Mouse (Mus musculus) heart, embryonic 15.5 days (tissue): ENCODE measurements around the gene Dld. TPM values are rescaled to one million over a fixed set of nuclear protein-coding genes. Genes with fewer than 3 reads are reported as not detected.

Source experiments
- ATAC-seq: fragments of 200-750 bp; cut with Nextera tagmentation; replicated peaks from 2 replicates; pipeline ENCODE4 v1.8.0; 2017; ENCODE audit warnings: low read depth, moderate TSS enrichment; ENCODE audit not compliant: insufficient number of reproducible peaks, insufficient read depth, low FRiP score
- H3K27ac ChIP-seq: fragments of 300-500 bp; sonication (generic); 2 replicates; pipeline ENCODE4 v1.5.1; 2015; ENCODE audit warnings: mild to moderate bottlenecking, inconsistent platforms
- H3K27me3 ChIP-seq: fragments of 300-500 bp; sonication (generic); 2 replicates; pipeline ENCODE4 v1.6.1; 2015; ENCODE audit warnings: inconsistent platforms
- H3K36me3 ChIP-seq: fragments of 300-500 bp; sonication (generic); 2 replicates; pipeline ENCODE4 v1.6.1; 2015; ENCODE audit warnings: mild to moderate bottlenecking, inconsistent platforms
- H3K4me1 ChIP-seq: fragments of 300-500 bp; sonication (generic); replicated peaks from 2 replicates; pipeline ENCODE4 v1.6.1; 2015; ENCODE audit warnings: inconsistent platforms
- H3K4me2 ChIP-seq: fragments of 300-500 bp; sonication (generic); 2 replicates; pipeline ENCODE4 v1.6.1; 2015; ENCODE audit warnings: inconsistent platforms, mild to moderate bottlenecking, moderate library complexity
- H3K4me3 ChIP-seq: fragments of 300-500 bp; sonication (generic); 2 replicates; pipeline ENCODE4 v1.5.1; 2015; ENCODE audit warnings: mild to moderate bottlenecking, inconsistent platforms
- H3K9ac ChIP-seq: fragments of 300-500 bp; sonication (generic); 2 replicates; pipeline ENCODE4 v1.6.1; 2015; ENCODE audit warnings: mild to moderate bottlenecking, inconsistent platforms
- H3K9me3 ChIP-seq: fragments of 300-500 bp; sonication (generic); replicated peaks from 2 replicates; pipeline ENCODE4 v1.6.1; 2016; ENCODE audit warnings: inconsistent platforms
- WGBS: fragments of 180-500 bp; shearing (Covaris S2); methylation state at CpG from one replicate; pipeline ENCODE4 v1.1.7; 2015; ENCODE audit warnings: mixed read lengths; 5-methylcytosine and 5-hydroxymethylcytosine counted together
- polyA plus RNA-seq: library from polyadenylated mRNA; unstranded; fragments of >200 nt; fragmentation: Nextera tagmentation; extraction: Ambion mirVana; gene quantifications from 2 replicates; pipeline ENCODE4 v1.2.1, GENCODE M21; 2015

Gene Dld
- polyA plus RNA-seq, 1 experiment from 2014 or later, result 235 TPM

DNA sequence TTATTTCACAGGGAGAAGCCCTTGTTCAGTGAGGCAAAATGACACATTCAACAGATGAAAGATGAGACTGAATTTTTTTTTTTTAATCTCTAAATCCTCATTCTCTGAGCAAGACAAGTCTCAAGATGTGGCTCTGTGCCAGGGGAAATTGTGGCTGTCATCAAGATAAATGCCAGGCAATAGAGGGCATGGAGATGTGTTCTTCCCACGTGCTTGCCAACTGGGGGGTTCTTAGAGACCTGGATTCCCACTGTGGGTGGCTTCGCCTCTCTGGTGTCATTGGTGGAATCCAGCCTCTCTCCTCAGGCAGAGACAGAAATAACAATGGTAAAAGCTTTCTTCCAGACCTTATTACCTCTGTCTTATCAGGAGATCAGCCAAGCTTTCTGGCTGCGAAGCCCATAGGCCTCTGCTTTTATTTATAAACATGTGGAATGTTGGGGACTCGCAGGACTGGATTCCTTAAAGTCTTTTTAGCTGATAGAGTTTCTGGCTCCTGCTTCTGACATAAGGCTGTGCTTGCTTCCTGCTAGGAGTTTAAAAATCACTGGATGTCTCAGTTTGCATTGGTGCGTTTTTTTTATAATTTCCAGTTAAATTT is 45.1 kb downstream of the Dld start:
- no peak; the same call in 1 of the 2 replicates for ATAC-seq
- Histone ChIP-seq H3K9me3 (no peaks in the 10 kb centered on the region), H3K36me3 (peaks cover 92% of the 10 kb centered on the region), H3K4me1 (peaks cover 34% of the 10 kb centered on the region), H3K27ac (peak overlapping the region; percentile 67), H3K27me3 (no peaks in the 10 kb centered on the region), H3K4me3 (no peak overlapping the region), H3K4me2 (no peak overlapping the region), H3K9ac (no peak overlapping the region)
- WGBS, result 27% methylated on average over 5 of the region's 5 CpGs

DNA sequence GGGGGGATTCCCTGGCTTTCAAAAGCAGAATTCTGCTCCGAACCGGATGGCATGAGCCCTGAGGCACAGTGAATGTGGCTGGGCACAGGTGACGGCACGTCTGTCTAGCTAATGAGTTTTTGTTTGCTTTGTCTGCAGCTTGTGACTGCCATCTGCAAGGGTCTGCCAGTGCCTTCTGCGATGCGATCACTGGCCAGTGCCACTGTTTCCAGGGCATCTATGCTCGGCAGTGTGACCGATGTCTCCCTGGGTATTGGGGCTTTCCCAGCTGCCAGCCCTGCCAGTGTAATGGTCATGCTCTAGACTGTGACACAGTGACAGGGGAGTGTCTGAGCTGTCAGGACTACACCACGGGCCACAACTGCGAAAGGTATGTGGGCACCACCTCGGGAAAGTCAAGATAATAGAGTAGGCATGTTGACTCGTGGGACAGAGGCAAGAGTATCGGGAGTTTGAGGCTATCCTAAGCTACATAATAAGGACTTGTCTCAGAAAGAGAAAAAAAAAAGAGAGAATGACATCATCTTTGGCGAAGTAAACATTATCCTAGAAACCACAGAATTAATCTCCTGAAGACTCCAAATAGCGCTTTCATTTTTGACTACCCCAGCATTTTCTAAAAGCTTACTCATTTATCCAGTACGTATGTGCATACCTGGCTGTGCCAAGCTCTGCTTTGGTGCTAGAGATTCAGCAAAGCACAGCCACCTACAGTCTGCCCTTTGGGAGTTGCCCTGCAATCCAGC is 48.3 kb downstream of the Dld start:
- no peak for ATAC-seq
- no peak overlapping the region for H3K4me3 ChIP-seq
- 76% methylated on average over 16 of the region's 16 CpGs for WGBS

DNA sequence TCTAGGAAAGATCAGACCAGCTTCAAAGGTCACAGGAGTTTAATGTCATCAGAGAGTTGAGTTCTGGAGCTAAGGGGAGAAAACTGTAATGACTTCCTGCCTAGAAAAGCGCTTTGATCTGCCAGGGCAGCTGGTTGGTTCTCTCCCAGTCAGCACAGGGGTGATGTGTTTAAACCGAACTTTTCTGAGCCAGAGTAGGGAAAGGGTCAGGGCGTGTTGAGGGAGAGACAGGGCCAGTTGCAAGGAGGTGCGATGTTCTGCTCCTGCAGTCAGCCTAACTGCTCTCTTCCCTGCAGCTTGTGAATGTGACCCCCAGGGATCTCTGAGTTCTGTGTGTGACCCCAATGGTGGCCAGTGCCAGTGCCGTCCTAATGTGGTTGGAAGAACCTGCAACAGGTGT is 49.0 kb downstream of the Dld start:
- H3K9me3 ChIP-seq, result no peaks in the 10 kb centered on the region
- peaks cover 53% of the 10 kb centered on the region for H3K4me1 ChIP-seq
- no peak overlapping the region for H3K27ac ChIP-seq
- H3K27me3 ChIP-seq, result no peaks in the 10 kb centered on the region
- H3K4me3 ChIP-seq, result no peak overlapping the region
- WGBS, result 74% methylated on average over 5 of the region's 5 CpGs
- ATAC-seq, result no peak
- no peak overlapping the region for H3K4me2 ChIP-seq
- H3K36me3 ChIP-seq, result peaks cover 93% of the 10 kb centered on the region
- H3K9ac ChIP-seq, result no peak overlapping the region

More for the DNA sequence above, 48.3 kb downstream of the Dld start:
- no peak overlapping the region for H3K9ac ChIP-seq
- H3K36me3 ChIP-seq, result peaks cover 96% of the 10 kb centered on the region
- no peaks in the 10 kb centered on the region for H3K27me3 ChIP-seq
- H3K9me3 ChIP-seq, result no peaks in the 10 kb centered on the region
- peak overlapping the region; percentile 29; the same call in 1 of the 2 replicates for H3K27ac ChIP-seq
- no peak overlapping the region for H3K4me2 ChIP-seq
- H3K4me1 ChIP-seq, result peaks cover 51% of the 10 kb centered on the region

DNA sequence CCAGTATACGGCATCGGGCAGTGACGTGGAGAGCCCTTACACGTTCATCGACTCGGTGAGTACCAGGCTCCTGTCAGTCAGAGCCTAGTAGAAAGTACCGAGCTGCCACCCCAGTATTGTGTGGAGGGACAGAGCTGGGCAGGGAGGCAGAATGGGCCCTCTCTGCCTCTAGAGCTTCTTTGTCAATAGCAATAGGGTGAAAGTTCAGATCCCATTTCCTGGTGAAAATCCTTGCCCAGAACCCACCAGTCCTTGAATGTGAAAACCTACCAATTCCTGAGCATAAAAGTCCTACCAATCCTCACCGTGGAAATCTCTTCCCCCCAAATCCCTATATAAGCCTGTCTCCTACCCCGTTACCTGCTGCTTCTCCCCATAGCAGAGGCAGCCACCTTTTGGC is 51.0 kb downstream of the Dld start:
- Histone ChIP-seq H3K9me3 (no peaks in the 10 kb centered on the region), H3K4me3 (no peak overlapping the region), H3K4me2 (no peak overlapping the region), H3K4me1 (peaks cover 46% of the 10 kb centered on the region), H3K36me3 (peaks cover 75% of the 10 kb centered on the region), H3K9ac (no peak overlapping the region), H3K27me3 (no peaks in the 10 kb centered on the region), H3K27ac (peak overlapping the region; percentile 66)
- whole genome bisulfite sequencing, result 75% methylated on average over 9 of the region's 9 CpGs
- no peak for ATAC-seq

DNA sequence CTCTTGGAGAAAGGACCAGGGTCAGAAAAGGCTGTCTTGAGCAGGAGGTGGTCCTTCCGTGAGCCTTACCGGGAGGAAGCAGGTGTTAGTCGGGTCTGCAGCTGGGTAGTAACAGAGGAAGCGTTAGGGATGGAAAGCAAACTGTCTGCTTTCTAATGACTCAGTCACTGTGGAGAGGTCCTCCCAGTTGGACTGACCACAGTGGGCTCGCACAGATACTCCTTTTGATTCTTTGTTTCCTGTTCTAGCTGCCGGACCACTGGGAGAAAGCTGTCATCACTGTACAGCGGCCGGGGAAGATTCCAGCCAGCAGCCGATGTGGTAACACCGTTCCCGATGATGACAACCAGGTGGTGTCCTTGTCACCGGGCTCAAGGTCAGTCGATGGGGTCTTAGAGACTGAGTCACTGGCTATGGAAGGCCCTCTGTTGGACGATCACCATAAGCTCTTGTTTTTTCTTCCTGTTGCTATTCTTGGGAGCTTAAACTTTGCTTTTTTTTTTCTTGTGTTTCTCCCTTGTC is 51.5 kb downstream of the Dld start:
- Histone ChIP-seq H3K27me3 (no peaks in the 10 kb centered on the region), H3K9me3 (no peaks in the 10 kb centered on the region), H3K4me2 (no peak overlapping the region), H3K27ac (peak overlapping the region; percentile 66), H3K36me3 (peaks cover 70% of the 10 kb centered on the region), H3K4me1 (peaks cover 46% of the 10 kb centered on the region), H3K4me3 (no peak overlapping the region), H3K9ac (no peak overlapping the region)
- WGBS, result 26% methylated on average over 14 of the region's 14 CpGs
- ATAC-seq, result peak; percentile 67

DNA sequence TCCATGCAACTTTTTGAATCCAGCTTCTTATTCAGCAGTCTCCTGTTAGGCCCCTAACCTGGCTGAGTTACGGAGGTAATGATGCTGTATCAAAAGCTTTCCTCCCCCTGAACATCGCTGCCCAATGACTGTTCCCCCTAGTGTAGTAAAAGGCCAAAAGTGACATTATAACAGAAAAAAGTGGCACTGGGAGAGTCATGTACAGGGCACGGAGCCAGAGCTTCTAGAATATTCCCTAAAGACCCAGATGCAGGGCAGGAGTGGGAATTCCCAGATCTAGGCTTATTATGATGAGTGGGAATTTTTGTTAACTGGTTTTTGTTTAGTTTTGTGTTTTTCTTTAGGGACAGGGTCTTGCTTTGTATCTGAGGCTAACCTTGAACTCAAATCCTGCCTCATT is 52.1 kb downstream of the Dld start:
- no peak overlapping the region for H3K9ac ChIP-seq
- WGBS, result 89% methylated on average over 3 of the region's 3 CpGs

DNA sequence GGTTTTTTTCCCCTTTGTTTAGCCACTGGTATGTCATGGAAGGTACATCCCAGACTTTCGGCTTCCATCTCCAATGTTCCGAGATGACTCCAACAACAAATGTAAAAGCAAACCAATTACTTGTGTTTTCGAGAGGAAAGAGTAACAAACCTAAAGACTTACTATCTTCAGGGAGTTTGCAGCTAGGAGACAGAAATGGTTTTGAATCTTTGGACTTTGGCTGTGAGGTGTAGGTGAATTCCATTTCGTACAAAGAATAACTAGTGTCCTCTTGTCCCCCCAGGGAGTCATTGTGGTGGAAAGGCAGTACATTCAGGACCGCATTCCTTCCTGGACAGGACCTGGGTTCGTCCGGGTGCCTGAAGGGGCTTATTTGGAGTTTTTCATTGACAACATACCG is 52.7 kb downstream of the Dld start:
- H3K9me3 ChIP-seq, result no peaks in the 10 kb centered on the region
- no peak overlapping the region for H3K4me2 ChIP-seq
- H3K4me3 ChIP-seq, result no peak overlapping the region
- WGBS, result 82% methylated on average over 8 of the region's 8 CpGs
- H3K27ac ChIP-seq, result peak overlapping the region; percentile 66; the same call in 1 of the 2 replicates
- ATAC-seq, result no peak
- H3K4me1 ChIP-seq, result peaks cover 54% of the 10 kb centered on the region
- peaks cover 59% of the 10 kb centered on the region for H3K36me3 ChIP-seq
- H3K27me3 ChIP-seq, result no peaks in the 10 kb centered on the region
- no peak overlapping the region for H3K9ac ChIP-seq

More for the DNA sequence above, 52.1 kb downstream of the Dld start:
- Histone ChIP-seq H3K9me3 (no peaks in the 10 kb centered on the region), H3K4me3 (no peak overlapping the region), H3K36me3 (peaks cover 64% of the 10 kb centered on the region), H3K27ac (peak overlapping the region; percentile 66), H3K27me3 (no peaks in the 10 kb centered on the region), H3K4me1 (peaks cover 49% of the 10 kb centered on the region), H3K4me2 (no peak overlapping the region)
- ATAC-seq, result no peak

DNA sequence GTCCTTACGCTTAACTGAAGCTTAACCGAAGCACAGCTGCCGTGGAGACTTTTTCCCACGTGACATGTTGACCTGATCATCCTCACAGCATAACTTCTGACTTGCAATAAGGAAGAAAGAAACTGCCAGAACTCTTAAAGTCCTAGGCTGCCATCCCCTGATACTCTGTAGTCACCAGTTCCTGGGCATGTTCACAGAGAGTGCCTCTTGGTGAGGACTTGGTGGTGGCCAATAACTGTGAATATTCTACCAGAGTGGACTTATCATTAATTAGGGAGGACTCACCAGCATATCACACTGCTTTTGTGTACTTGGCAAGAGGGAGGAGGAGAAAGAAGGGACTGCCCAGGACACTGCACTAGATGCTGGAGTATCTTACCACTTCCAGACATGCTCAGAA is 53.1 kb downstream of the Dld start:
- peaks cover 55% of the 10 kb centered on the region for H3K36me3 ChIP-seq
- no peak overlapping the region for H3K4me3 ChIP-seq
- H3K9me3 ChIP-seq, result no peaks in the 10 kb centered on the region
- ATAC-seq, result no peak
- peaks cover 58% of the 10 kb centered on the region for H3K4me1 ChIP-seq
- no peak overlapping the region for H3K9ac ChIP-seq
- no peak overlapping the region for H3K27ac ChIP-seq
- no peaks in the 10 kb centered on the region for H3K27me3 ChIP-seq
- H3K4me2 ChIP-seq, result no peak overlapping the region
- 78% methylated on average over 4 of the region's 4 CpGs for WGBS

DNA sequence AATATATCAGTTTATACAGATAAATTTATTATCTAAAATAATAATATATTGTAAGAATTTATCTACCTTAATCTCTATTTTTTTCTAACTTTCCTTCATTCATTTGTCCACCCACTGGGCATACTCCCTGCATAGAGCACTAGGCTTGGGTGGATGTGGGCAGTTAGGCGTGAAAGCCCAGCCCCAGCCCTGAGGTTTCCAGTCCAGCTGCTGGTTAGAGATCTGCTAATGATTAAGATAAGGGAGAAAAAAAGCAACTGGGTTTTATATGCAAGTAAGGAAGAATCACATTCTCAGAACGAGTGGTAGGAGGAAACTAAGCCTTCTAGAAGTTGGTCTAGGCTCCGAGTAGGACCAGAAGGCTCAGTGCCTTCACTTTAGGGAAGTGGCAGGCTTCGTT is 55.2 kb downstream of the Dld start:
- no peaks in the 10 kb centered on the region for H3K27me3 ChIP-seq
- no peaks in the 10 kb centered on the region for H3K9me3 ChIP-seq
- H3K27ac ChIP-seq, result no peak overlapping the region
- H3K4me3 ChIP-seq, result no peak overlapping the region
- WGBS, result 71% methylated on average over 4 of the region's 4 CpGs
- no peak for ATAC-seq
- H3K9ac ChIP-seq, result no peak overlapping the region
- peaks cover 42% of the 10 kb centered on the region for H3K36me3 ChIP-seq
- no peak overlapping the region for H3K4me2 ChIP-seq
- peaks cover 72% of the 10 kb centered on the region for H3K4me1 ChIP-seq

DNA sequence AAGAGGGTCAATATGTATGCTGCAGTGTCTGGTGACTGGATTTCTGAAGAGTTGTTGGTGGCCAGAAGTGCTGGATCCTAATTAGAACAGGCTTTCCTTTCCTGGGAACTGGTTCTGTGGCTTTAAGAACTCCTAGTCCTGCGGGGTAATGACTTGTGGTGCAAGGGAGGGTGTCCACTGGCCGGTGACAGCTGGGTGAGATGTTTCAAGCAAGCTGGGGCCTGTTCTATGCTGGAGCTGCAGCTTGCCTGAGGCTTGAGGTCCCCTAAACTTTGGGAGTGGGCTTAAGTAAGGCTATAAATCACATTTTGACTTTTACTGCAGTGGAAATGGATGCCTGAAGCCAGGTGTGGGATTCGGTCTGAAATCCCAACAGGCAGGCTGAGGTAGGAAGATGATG is 55.7 kb downstream of the Dld start:
- H3K9me3 ChIP-seq, result no peaks in the 10 kb centered on the region
- no peak overlapping the region for H3K4me2 ChIP-seq
- H3K4me3 ChIP-seq, result no peak overlapping the region
- H3K9ac ChIP-seq, result no peak overlapping the region
- H3K27ac ChIP-seq, result peak overlapping the region; percentile 85
- H3K27me3 ChIP-seq, result no peaks in the 10 kb centered on the region
- peaks cover 39% of the 10 kb centered on the region for H3K36me3 ChIP-seq
- peaks cover 72% of the 10 kb centered on the region for H3K4me1 ChIP-seq
- WGBS, result 38% methylated on average over 3 of the region's 3 CpGs
- ATAC-seq, result no peak

DNA sequence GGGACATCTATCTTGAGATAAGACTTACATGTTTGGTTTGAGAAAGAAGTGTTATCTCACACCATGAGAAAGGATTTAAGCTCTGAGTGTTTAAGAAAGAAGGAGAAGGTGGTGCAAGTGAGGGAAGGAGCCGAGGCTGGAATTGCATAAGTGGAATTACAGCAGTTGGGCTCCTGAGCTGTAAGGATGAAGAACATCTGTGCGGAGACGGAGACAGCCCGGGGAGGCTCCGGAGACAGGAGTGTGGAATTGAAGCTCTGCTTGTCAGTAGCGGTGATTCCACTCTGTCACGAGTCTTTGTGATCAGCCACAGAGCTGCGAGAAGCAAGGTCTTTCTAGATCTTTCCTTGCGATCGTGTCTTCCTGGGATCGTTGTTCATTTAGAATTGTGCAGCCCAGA is 56.3 kb downstream of the Dld start:
- no peak overlapping the region for H3K4me3 ChIP-seq
- peaks cover 67% of the 10 kb centered on the region for H3K4me1 ChIP-seq
- H3K9ac ChIP-seq, result peak overlapping the region; percentile 19; the same call in 1 of the 2 replicates
- H3K4me2 ChIP-seq, result no peak overlapping the region
- no peak for ATAC-seq
- 58% methylated on average over 11 of the region's 11 CpGs for WGBS
- H3K36me3 ChIP-seq, result peaks cover 39% of the 10 kb centered on the region
- H3K9me3 ChIP-seq, result no peaks in the 10 kb centered on the region
- no peaks in the 10 kb centered on the region for H3K27me3 ChIP-seq
- H3K27ac ChIP-seq, result peak overlapping the region; percentile 85
